Mouse (Mus musculus) MEL (cell line): Measurements from ENCODE around the gene Snrpd3.

Source experiments
- CTCF ChIP-seq, 3 experiments: IDR thresholded peaks in 2 of 3; conservative IDR thresholded peaks in 1 of 3; 2 replicates each; pipeline ENCODE4 v1.5.1; 2011 to 2012; ENCODE audit warnings: low read length in 3 of 3, low read depth in 2 of 3, mild to moderate bottlenecking in 2 of 3, improper control_type of control experiment in 1 of 3, inconsistent platforms in 1 of 3, mixed read lengths in 1 of 3, moderate library complexity in 1 of 3; ENCODE audit not compliant: control insufficient read depth in 1 of 3, insufficient read depth in 1 of 3, poor library complexity in 1 of 3, severe bottlenecking in 1 of 3
- KAT2A ChIP-seq: conservative IDR thresholded peaks from 2 replicates; pipeline ENCODE4 v1.6.1; 2012; ENCODE audit warnings: low read depth, low read length, improper control_type of control experiment, inconsistent platforms
- POLR2A ChIP-seq, 2 experiments: IDR thresholded peaks; 2 replicates each; pipeline ENCODE4 v1.6.1; 2011 to 2012; ENCODE audit warnings: low read length in 2 of 2, mild to moderate bottlenecking in 2 of 2, control low read depth in 1 of 2, improper control_type of control experiment in 1 of 2, low read depth in 1 of 2, moderate library complexity in 1 of 2; ENCODE audit not compliant: control insufficient read depth in 1 of 2, insufficient read depth in 1 of 2, poor library complexity in 1 of 2
- SIN3A ChIP-seq: IDR thresholded peaks from 2 replicates; pipeline ENCODE4 v1.6.1; 2012; ENCODE audit warnings: low read length, improper control_type of control experiment, inconsistent platforms
- TBP ChIP-seq: IDR thresholded peaks from 2 replicates; pipeline ENCODE4 v1.8.0; 2011; ENCODE audit warnings: low read depth, low read length, improper control_type of control experiment
- TCF12 ChIP-seq: IDR thresholded peaks from 2 replicates; pipeline ENCODE4 v1.6.1; 2014; ENCODE audit warnings: low read depth, mild to moderate bottlenecking, inconsistent platforms, low read length, improper control_type of control experiment, moderate library complexity
- ZMIZ1 ChIP-seq: IDR thresholded peaks from 2 replicates; pipeline ENCODE4 v1.6.1; 2012; ENCODE audit warnings: low read depth, mild to moderate bottlenecking, inconsistent platforms, low read length, improper control_type of control experiment, moderate library complexity

- TF ChIP-seq CTCF (IDR thresholded peaks at IDR 0.05 in 2 of 3, conservative IDR thresholded peaks at IDR 0.05 in 1 of 3; ENCODE audit: control insufficient read depth in 1 of 3, insufficient read depth in 1 of 3, low read depth in 2 of 3, low read length in 3 of 3, poor library complexity in 1 of 3, severe bottlenecking in 1 of 3): no peak
- no peak for TF ChIP-seq POLR2A (IDR thresholded peaks at IDR 0.05; ENCODE audit: control insufficient read depth in 1 of 2, insufficient read depth in 1 of 2, low read depth in 1 of 2, low read length in 2 of 2, poor library complexity in 1 of 2)
- TF ChIP-seq ZMIZ1: no peak
- no peak for TF ChIP-seq TBP
- no peak; the same call in 1 of the 2 replicates for TF ChIP-seq SIN3A
- TF ChIP-seq TCF12: peak; percentile 96
- no peak for TF ChIP-seq KAT2A
Measured at GRCm38 (mm10) chr10:75515216-75516037, 1.9 kb upstream of the Snrpd3 start.
